Mouse (Mus musculus): ENCODE results near the gene Mbd6.
"Not testable (repeated sequence)": the region's sequence is repeated elsewhere in the genome, so short reads cannot be mapped to it uniquely, and the experiment has no call there.

Mbd6 gene

GRCm38 (mm10) chr10:127314950-127315349, 26.1 kb upstream of the Mbd6 start:
- DNase-seq (ENCODE audit: extremely low read depth, insufficient read length, low spot score): not testable (repeated sequence)

GRCm38 (mm10) chr10:127313516-127313915, 24.7 kb upstream of the Mbd6 start:
- DNase-seq (ENCODE audit: extremely low read depth, insufficient read length, low spot score): not testable (repeated sequence)

- no peak for DNase-seq (ENCODE audit: extremely low read depth, insufficient read length, low spot score)
These were observed 24.0 kb upstream of the Mbd6 start for GRCm38 (mm10) chr10:127312858-127313257.

- peak; percentile 58 for DNase-seq (ENCODE audit: extremely low read depth, insufficient read length, low spot score)
These were observed 23.5 kb upstream of the Mbd6 start for GRCm38 (mm10) chr10:127312356-127312676.

GRCm38 (mm10) chr10:127311476-127312355, 22.9 kb upstream of the Mbd6 start, which contains the start of gene Mars:
Mars (minus strand) TSS chr10:127311786.
- DNase-seq (ENCODE audit: extremely low read depth, insufficient read length, low spot score): peak; percentile 92

- no peak for DNase-seq (ENCODE audit: extremely low read depth, insufficient read length, low spot score)
These were observed 22.0 kb upstream of the Mbd6 start for GRCm38 (mm10) chr10:127310523-127311475.

GRCm38 (mm10) chr10:127309167-127309566, 20.3 kb upstream of the Mbd6 start:
- DNase-seq (ENCODE audit: extremely low read depth, insufficient read length, low spot score): not testable (repeated sequence)

- no peak for DNase-seq (ENCODE audit: extremely low read depth, insufficient read length, low spot score)
These were observed 14.3 kb upstream of the Mbd6 start for GRCm38 (mm10) chr10:127303136-127303535.

GRCm38 (mm10) chr10:127300361-127300760, 11.5 kb upstream of the Mbd6 start:
- no peak for DNase-seq (ENCODE audit: extremely low read depth, insufficient read length, low spot score)

DNA sequence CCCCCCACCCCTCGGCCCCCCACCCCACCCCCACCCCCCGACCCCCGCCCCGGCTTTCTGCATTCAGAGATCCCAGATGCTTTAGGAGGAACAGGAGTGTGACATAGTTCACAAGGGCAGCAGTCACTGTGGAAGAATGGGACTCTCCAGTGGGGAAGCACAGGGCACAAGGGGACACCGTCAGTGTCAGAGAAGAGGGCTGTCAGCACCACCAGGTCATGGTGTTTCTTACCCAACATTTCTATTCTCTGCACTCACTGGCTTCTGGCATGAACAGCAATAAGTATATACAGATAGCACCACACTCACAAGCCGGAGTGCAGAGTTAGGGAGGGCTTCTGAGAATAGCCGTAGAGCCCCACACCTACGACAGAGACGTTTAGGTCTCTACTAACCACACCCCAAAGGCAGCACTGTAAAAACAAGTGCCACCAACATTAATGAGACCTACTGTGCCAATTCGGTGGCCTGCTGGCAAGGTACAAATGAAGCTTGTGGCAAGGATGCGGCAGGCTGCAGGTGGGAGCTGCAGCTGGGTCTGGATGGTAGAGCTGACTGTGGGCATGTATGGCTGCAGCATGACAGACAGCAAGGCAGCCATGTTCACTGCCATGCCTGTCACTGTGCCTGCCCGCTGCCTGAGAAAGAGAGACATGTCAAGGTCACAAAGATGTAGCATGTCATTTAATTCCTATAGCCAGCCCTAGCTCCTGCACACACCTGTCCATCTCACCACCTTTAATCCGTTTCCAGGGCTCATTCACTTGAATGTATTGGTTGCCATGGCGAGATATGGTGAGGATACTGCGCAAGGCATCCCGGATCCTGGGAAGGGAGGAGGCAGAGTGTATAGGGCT, 8.4 kb upstream of the Mbd6 start:
- DNase-seq (ENCODE audit: extremely low read depth, insufficient read length, low spot score): no peak

DNA sequence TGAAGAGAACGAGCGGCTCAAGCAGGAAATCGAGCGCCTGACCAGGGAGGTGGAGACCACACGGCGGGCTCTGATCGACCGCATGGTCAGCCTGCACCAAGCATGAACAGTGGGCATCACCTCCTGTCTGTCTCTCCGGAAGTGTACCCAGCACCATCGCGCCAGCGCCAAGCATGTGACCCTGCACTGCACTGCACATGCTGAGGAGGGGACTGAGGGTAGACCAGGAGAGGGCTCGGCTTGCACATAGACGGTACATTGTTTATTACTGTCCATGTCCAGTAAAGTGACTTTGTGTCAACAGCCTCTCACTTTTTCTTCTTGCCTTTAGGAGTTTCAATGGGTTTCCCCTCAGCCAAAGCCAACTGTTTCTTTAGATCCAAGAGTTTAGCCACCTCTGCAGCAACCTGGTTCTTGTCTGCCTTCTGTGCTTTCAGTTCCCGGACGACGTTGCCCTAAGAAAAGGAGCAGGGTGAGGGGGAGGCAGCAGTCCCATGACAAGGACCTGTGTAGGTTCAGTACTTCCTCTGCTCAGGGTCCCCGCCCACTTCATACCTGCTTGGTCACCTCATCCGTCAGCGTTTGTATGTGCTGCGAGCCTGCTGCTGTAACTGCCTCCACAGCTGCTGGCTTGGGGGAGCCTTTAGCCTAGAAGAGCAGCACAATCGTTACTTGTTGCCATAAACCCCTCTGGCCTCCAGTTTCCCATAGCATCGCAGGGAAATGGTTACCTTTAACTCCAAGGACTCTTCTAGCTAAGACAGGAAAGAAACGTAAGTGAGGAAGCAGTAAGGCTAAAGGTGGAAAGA, 7.4 kb upstream of the Mbd6 start:
- no peak for DNase-seq (ENCODE audit: extremely low read depth, insufficient read length, low spot score)

DNA sequence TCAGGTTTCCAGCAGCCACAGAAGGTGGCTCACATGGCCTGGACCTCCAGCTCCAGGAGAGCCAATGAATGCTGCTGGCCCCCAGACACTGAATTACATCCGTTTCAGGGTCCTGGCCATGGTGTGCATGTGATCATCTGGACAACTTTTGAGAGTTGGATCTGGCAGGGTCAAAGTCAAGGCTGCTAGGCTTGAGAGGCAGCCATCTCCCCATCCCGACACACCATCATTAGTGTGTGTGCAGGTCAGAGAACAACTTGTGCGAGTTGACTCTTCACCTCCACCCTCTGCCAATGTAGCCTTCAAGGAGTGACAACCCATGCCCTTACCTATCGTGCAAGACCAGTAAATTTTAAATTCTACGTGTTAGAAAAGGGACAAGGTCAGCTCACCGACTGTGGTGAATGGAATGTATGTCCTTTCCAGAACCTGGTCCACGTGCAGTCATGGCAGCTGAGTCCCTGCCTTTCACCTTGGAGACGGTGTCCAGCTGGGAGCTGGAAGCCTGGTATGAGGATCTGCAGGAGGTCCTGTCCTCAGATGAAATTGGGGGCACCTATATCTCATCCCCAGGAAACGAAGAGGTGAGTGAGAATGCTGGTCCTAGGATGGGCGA, 6.2 kb upstream of the Mbd6 start:
- no peak for DNase-seq (ENCODE audit: extremely low read depth, insufficient read length, low spot score)

- DNase-seq (ENCODE audit: extremely low read depth, insufficient read length, low spot score): no peak
These were observed 4.8 kb upstream of the Mbd6 start for GRCm38 (mm10) chr10:127293590-127294113.

- DNase-seq (ENCODE audit: extremely low read depth, insufficient read length, low spot score): no peak
These were observed 4.2 kb upstream of the Mbd6 start for GRCm38 (mm10) chr10:127292987-127293538.

DNA sequence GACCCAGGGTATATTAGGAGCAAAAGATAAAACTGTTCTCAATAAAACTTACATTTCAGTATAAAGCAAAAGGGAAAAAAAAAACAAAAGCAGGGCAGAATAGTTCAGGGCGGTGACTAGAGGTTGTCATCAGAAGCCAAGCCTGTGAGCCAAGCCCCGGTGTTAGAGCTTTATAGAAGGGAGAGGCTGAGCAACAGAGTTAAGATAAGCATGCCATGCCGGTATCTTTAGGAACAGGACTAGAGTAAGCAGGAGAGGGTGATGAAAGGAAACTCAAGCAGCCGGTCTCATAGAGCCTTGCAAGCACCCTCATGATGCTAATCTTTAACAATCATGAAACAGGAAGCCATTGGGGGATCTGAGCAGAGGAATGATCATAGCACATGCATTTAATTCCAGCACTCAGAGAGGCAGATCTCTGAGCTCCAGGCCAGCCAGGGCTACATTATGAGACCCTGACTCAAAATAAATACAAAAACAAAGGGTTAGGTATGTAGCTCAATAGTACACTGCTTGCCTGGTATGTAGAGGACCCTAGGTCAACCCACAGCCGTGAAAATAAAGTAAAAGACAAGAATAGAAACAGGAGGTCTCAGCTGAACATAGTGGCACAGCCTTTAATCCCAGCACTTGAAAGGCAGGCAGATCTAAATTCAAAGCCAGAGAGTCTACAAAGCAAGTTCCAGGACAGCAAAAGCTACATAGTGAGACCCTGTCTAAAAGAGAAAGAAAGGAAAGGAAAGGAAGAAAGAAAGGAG, 3.2 kb upstream of the Mbd6 start:
- DNase-seq (ENCODE audit: extremely low read depth, insufficient read length, low spot score): no peak

DNA sequence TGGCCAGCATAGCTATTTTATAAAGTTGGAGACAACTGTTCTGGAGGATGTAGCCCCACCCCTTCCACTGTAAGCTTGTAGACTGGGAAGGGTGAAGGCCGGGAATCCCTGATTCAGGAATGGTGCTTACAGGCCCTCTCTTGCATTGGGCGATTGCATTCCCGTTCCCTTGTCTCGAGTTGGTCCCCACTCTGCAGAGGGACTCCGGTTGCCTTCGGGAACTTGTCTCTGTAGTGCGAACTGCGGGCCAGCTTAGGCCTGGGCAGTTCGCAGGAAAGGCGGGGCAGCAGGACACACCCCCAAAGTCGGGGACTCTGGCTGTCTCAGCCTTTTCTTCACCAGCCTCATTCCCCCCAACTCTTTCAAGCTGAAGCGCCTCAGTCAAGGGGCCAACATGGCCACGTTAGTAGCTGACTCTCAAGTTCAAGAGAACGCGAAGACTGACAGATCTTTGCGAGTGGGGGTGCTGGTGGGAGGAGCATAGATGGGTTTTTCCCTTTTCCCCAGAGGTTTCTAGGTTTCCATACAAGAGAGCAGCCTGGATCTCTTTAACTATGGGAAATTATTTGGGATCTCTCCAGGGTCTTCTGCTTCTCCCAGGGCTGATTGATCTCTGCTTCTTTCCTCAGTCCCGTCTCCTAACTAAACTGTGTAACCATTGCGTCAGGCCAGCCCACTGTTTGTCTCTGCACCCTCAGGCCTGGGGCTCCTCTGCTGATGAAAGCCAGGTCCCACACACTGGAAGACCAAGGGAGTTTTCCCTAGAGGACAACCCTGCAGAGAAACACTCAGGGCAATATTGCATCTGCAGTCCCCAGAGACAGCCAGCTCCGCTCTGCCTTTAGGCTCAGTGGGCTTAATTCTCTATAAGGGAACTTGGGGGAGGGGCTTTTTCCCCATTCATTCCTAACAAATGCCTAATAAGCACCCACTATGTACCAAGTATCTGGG, 2.4 kb upstream of the Mbd6 start:
- DNase-seq (ENCODE audit: extremely low read depth, insufficient read length, low spot score): peak; percentile 83
